Mouse (Mus musculus) embryonic facial prominence, embryonic 12.5 days (tissue): ENCODE measurements at regions not wholly inside any gene's neighbourhood (a gene's known extent, or its start where the extent isn't known, plus 50 kb on each side); places are given as distances from the start of the nearest gene placed in this dataset.

Experiments used
- ATAC-seq: fragments of 200-750 bp; cut with Nextera tagmentation; 2 replicates; pipeline ENCODE4 v1.8.0; 2017; ENCODE audit not compliant: insufficient number of reproducible peaks, insufficient read depth, low FRiP score, low TSS enrichment
- H3K27ac ChIP-seq: fragments of 300-500 bp; sonication (generic); 2 replicates; pipeline ENCODE4 v1.5.1; 2016; ENCODE audit warnings: mild to moderate bottlenecking
- H3K27me3 ChIP-seq: fragments of 300-500 bp; sonication (generic); 2 replicates; pipeline ENCODE4 v1.6.1; 2016; ENCODE audit warnings: mild to moderate bottlenecking, moderate library complexity
- H3K36me3 ChIP-seq: fragments of 300-500 bp; sonication (generic); 2 replicates; pipeline ENCODE4 v1.6.1; 2016; ENCODE audit warnings: mild to moderate bottlenecking
- H3K4me1 ChIP-seq: fragments of 300-500 bp; sonication (generic); 2 replicates; pipeline ENCODE4 v1.6.1; 2016
- H3K4me2 ChIP-seq: fragments of 300-500 bp; sonication (generic); replicated peaks from 2 replicates; pipeline ENCODE4 v1.6.1; 2016; ENCODE audit warnings: mild to moderate bottlenecking, moderate library complexity
- H3K4me3 ChIP-seq: fragments of 300-500 bp; sonication (generic); 2 replicates; pipeline ENCODE4 v1.5.1; 2016; ENCODE audit warnings: mild to moderate bottlenecking
- H3K9ac ChIP-seq: fragments of 300-500 bp; sonication (generic); 2 replicates; pipeline ENCODE4 v1.6.1; 2016; ENCODE audit warnings: mild to moderate bottlenecking, moderate library complexity
- H3K9me3 ChIP-seq: fragments of 300-500 bp; sonication (generic); 2 replicates; pipeline ENCODE4 v1.6.1; 2016; ENCODE audit warnings: mild to moderate bottlenecking, moderate library complexity
- WGBS: fragments of 180-500 bp; shearing (Covaris S2); methylation state at CpG from one replicate; pipeline ENCODE4 v1.1.7; 2016; 5-methylcytosine and 5-hydroxymethylcytosine counted together
- microRNA counts: library from miRNA; unstranded; fragments of <30 nt; microRNA quantifications from one replicate; lab custom pipeline; 2017
- microRNA-seq: library from miRNA; unstranded; fragments of <30 nt; microRNA quantifications from one replicate; pipeline ENCODE4, GENCODE M21; 2017

DNA sequence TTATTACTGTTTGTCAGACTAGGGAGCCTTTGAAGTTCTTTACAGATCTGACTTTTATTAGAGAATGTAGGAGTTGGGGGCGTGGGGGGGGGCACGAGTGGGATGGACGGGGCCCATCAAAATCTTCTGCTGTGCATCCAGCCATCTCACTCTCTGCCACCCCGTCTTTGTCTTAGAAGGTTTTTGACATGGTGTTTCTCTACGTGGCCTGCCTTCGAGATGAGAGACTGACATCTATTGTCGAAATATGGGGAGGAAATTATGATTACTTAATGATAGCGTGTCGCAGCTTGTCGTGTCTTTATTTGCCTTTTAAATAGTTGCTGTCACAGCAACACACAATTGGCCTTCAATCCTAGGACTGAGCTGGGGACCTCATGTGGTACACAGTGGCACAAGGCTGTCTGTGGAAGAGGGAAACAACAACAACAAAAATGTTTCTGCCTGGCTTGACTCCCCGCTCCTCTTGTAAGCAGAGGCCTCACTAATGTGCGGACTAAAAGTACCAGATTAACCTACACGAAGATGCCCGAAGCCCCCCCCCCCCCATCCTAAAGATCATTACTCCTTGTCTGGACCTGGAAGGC, 51.5 kb upstream of the Ubash3b start:
- H3K4me2 ChIP-seq, result peak overlapping the region; percentile 36
- H3K4me1 ChIP-seq, result peaks cover 34% of the 10 kb centered on the region
- 20% methylated on average over 14 of the region's 14 CpGs for WGBS

DNA sequence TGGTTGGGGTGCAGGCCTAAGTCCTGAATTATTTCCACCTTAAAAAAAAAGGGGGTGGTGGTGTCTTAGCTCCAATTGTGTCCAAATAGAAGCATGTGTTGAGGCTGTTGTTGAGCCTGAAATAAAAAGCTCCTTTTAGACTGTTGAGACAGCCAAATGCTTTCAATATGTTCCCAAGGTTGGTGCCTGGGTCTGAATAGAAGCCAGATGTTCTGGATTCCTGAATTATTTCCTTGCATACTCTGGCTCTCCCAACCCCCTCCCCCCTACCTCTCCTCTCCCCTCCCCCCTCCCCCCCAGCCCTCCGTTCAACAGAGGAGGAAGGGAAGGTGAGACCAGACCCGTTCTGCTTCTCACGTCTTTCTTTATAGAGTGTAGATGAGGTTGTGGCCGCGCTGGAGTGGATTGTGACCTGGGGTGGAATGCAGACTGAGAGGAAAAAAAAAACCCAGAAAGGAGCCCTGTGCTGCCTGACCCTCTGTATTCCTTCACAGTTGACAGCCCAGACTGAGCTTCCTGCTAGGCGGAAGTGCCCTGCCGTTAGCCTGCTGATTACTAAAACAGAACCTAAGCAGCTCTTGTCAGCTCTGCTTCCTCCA, 50.9 kb upstream of the Ubash3b start:
- H3K4me3 ChIP-seq, result no peak overlapping the region
- peaks cover 34% of the 10 kb centered on the region for H3K4me1 ChIP-seq
- no peaks in the 10 kb centered on the region for H3K27me3 ChIP-seq
- H3K27ac ChIP-seq, result peak overlapping the region; percentile 97
- no peak overlapping the region for H3K9ac ChIP-seq
- no peaks in the 10 kb centered on the region for H3K36me3 ChIP-seq
- ATAC-seq, result peak; percentile 70
- peak overlapping the region; percentile 36 for H3K4me2 ChIP-seq
- 0% methylated on average over 7 of the region's 7 CpGs for WGBS
- no peaks in the 10 kb centered on the region for H3K9me3 ChIP-seq

More for the DNA sequence above, 51.5 kb upstream of the Ubash3b start:
- no peaks in the 10 kb centered on the region for H3K36me3 ChIP-seq
- H3K27me3 ChIP-seq, result no peaks in the 10 kb centered on the region
- H3K27ac ChIP-seq, result peak overlapping the region; percentile 97
- no peak for ATAC-seq
- H3K9me3 ChIP-seq, result no peaks in the 10 kb centered on the region
- no peak overlapping the region for H3K4me3 ChIP-seq
- no peak overlapping the region for H3K9ac ChIP-seq

DNA sequence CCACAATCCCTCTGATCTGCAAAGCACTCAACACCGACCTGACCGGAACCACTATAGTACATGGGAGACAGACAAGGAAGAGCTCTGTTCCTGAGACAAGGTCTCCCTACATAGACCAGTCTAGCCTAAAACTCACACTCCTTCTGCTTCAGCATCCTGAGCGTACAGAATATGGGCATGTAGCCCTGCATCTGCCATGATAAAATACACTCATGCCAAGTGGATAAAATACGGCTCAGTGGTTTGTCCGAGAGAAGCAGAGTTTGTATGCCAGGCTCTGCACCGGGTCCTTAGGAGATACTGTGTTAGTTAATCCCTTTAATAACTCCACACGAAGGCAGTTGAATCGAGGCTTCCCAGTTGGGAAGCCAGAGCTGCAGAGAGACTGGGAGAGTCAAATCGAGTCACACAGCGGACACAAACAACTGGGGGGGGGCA, 50.4 kb upstream of the Ubash3b start:
- H3K36me3 ChIP-seq, result no peaks in the 10 kb centered on the region
- H3K4me3 ChIP-seq, result no peak overlapping the region
- H3K27me3 ChIP-seq, result no peaks in the 10 kb centered on the region
- peak overlapping the region; percentile 36 for H3K4me2 ChIP-seq
- peaks cover 37% of the 10 kb centered on the region for H3K4me1 ChIP-seq
- 0 out of 2 replicates have a peak overlapping the region, but pooled peaks have one; percentile 27 for H3K9ac ChIP-seq
- H3K27ac ChIP-seq, result peak overlapping the region; percentile 97
- H3K9me3 ChIP-seq, result no peaks in the 10 kb centered on the region
- peak; percentile 13; the same call in 1 of the 2 replicates for ATAC-seq
- WGBS, result 19% methylated on average over 10 of the region's 10 CpGs

MicroRNA genes in the stretch of these regions (microRNA counts, 519-probe panel; counts per million panel counts)
- microRNA mmu-miR-100 (lab: Ali Mortazavi, UCI) (6,389 counts per million, percentile 95 among the panel's probes with 10 or more counts), microRNA mmu-miR-125b-3p (lab: Ali Mortazavi, UCI) (4,504 counts per million, percentile 82 among the panel's probes with 10 or more counts)

Small RNAs in the stretch of these regions (microRNA-seq; reads per million reads assigned to microRNA genes)
- gene Mir100, result 25,085 reads per million, percentile 97 among the genes with 10 or more reads in this experiment
- 3,128 reads per million, percentile 86 among the genes with 10 or more reads in this experiment for gene Mir125b-1
- 134 reads per million, percentile 56 among the genes with 10 or more reads in this experiment for gene Mirlet7a-2
